Mouse (Mus musculus): Measurements from ENCODE around the gene Upk1b. TPM values are rescaled to one million over a fixed set of nuclear protein-coding genes. Genes with fewer than 3 reads are reported as not detected.

The Upk1b gene
- polyA plus RNA-seq, 1 experiment = 1,579 TPM

GRCm38 (mm10) chr16:38762401-38762800, 37.7 kb downstream of the Upk1b start:
- DNase-seq (ENCODE audit: low spot score) = peak; percentile 12

GRCm38 (mm10) chr16:38761972-38762371, 38.2 kb downstream of the Upk1b start:
- peak; percentile 2 for DNase-seq (ENCODE audit: low spot score)

GRCm38 (mm10) chr16:38760834-38761375, 39.2 kb downstream of the Upk1b start:
- peak; percentile 9 for DNase-seq (ENCODE audit: low spot score)

GRCm38 (mm10) chr16:38760239-38760638, 39.9 kb downstream of the Upk1b start:
- DNase-seq (ENCODE audit: low spot score) = no peak

GRCm38 (mm10) chr16:38758104-38758861, 41.8 kb downstream of the Upk1b start:
- DNase-seq (ENCODE audit: low spot score) = peak; percentile 16

- DNase-seq (ENCODE audit: low spot score) = peak; percentile 14
Measured at GRCm38 (mm10) chr16:38757626-38758025, 42.5 kb downstream of the Upk1b start.

GRCm38 (mm10) chr16:38756572-38756971, 43.6 kb downstream of the Upk1b start:
- DNase-seq (ENCODE audit: low spot score) = no peak

GRCm38 (mm10) chr16:38756177-38756503, 44.0 kb downstream of the Upk1b start:
- DNase-seq (ENCODE audit: low spot score) = no peak

GRCm38 (mm10) chr16:38755452-38756176, 44.5 kb downstream of the Upk1b start:
- DNase-seq (ENCODE audit: low spot score) = no peak

GRCm38 (mm10) chr16:38753631-38754030, 46.5 kb downstream of the Upk1b start:
- DNase-seq (ENCODE audit: low spot score) = no peak

- DNase-seq (ENCODE audit: low spot score) = no peak
Measured at GRCm38 (mm10) chr16:38750803-38751202, 49.3 kb downstream of the Upk1b start.

GRCm38 (mm10) chr16:38743941-38744673, 56.0 kb downstream of the Upk1b start:
- DNase-seq (ENCODE audit: low spot score) = no peak

GRCm38 (mm10) chr16:38742659-38743131, 57.4 kb downstream of the Upk1b start:
- no peak for DNase-seq (ENCODE audit: low spot score)

GRCm38 (mm10) chr16:38742113-38742658, 57.9 kb downstream of the Upk1b start, which contains the start of gene B4galt4:
Gene B4galt4 (plus strand): TSS chr16:38742264.
- peak; percentile 70 for DNase-seq (ENCODE audit: low spot score)

- no peak for DNase-seq (ENCODE audit: low spot score)
Measured at GRCm38 (mm10) chr16:38741204-38741903, 58.8 kb downstream of the Upk1b start.

- no peak for DNase-seq (ENCODE audit: low spot score)
Measured at GRCm38 (mm10) chr16:38730921-38731320, 69.2 kb downstream of the Upk1b start.

- no peak for DNase-seq (ENCODE audit: low spot score)
Measured at GRCm38 (mm10) chr16:38729610-38730288, 70.4 kb downstream of the Upk1b start.

- no peak for DNase-seq (ENCODE audit: low spot score)
Measured at GRCm38 (mm10) chr16:38729139-38729538, 71.0 kb downstream of the Upk1b start.

- DNase-seq (ENCODE audit: low spot score) = no peak
Measured at GRCm38 (mm10) chr16:38728576-38729132, 71.5 kb downstream of the Upk1b start.

- DNase-seq (ENCODE audit: low spot score) = no peak
Measured at GRCm38 (mm10) chr16:38724974-38725373, 75.2 kb downstream of the Upk1b start.
